Mouse (Mus musculus): Measurements from ENCODE around the gene Zfp385b.

Zfp385b gene

GRCm38 (mm10) chr2:77819539-77819938 lies at the start of gene Zfp385b:
Gene Zfp385b, minus strand, starts transcription at chr2:77819639.
- no peak for DNase-seq (ENCODE audit: low read depth)

- no peak for DNase-seq (ENCODE audit: low read depth)
Measured at GRCm38 (mm10) chr2:77863934-77864333, 44.5 kb upstream of the Zfp385b start.

- no peak for DNase-seq (ENCODE audit: low read depth)
Measured at GRCm38 (mm10) chr2:77863522-77863921, 44.1 kb upstream of the Zfp385b start.

- DNase-seq (ENCODE audit: low read depth), result no peak
Measured at GRCm38 (mm10) chr2:77841464-77841863, 22.0 kb upstream of the Zfp385b start.

- no peak for DNase-seq (ENCODE audit: low read depth)
Measured at GRCm38 (mm10) chr2:77839587-77839986, 20.1 kb upstream of the Zfp385b start.

GRCm38 (mm10) chr2:77838688-77839087 lies 19.2 kb upstream of the Zfp385b start:
- DNase-seq (ENCODE audit: low read depth), result no peak

GRCm38 (mm10) chr2:77835781-77836180 lies 16.3 kb upstream of the Zfp385b start:
- no peak for DNase-seq (ENCODE audit: low read depth)

GRCm38 (mm10) chr2:77826133-77826828 lies 6.8 kb upstream of the Zfp385b start:
- DNase-seq (ENCODE audit: low read depth), result no peak

GRCm38 (mm10) chr2:77823026-77823425 lies 3.6 kb upstream of the Zfp385b start:
- DNase-seq (ENCODE audit: low read depth), result no peak

- DNase-seq (ENCODE audit: low read depth), result no peak
Measured at GRCm38 (mm10) chr2:77817357-77817894, 2.0 kb downstream of the Zfp385b start.

- DNase-seq (ENCODE audit: low read depth), result no peak
Measured at GRCm38 (mm10) chr2:77816413-77817314, 2.8 kb downstream of the Zfp385b start.

GRCm38 (mm10) chr2:77815775-77816412 lies 3.5 kb downstream of the Zfp385b start:
- no peak for DNase-seq (ENCODE audit: low read depth)

- DNase-seq (ENCODE audit: low read depth), result no peak
Measured at GRCm38 (mm10) chr2:77814896-77815295, 4.5 kb downstream of the Zfp385b start.

GRCm38 (mm10) chr2:77813029-77813428 lies 6.4 kb downstream of the Zfp385b start:
- no peak for DNase-seq (ENCODE audit: low read depth)

GRCm38 (mm10) chr2:77810748-77811147 lies 8.7 kb downstream of the Zfp385b start:
- no peak for DNase-seq (ENCODE audit: low read depth)

- no peak for DNase-seq (ENCODE audit: low read depth)
Measured at GRCm38 (mm10) chr2:77804781-77805180, 14.7 kb downstream of the Zfp385b start.

- DNase-seq (ENCODE audit: low read depth), result no peak
Measured at GRCm38 (mm10) chr2:77802291-77802690, 17.1 kb downstream of the Zfp385b start.

- DNase-seq (ENCODE audit: low read depth), result no peak
Measured at GRCm38 (mm10) chr2:77801430-77801829, 18.0 kb downstream of the Zfp385b start.

- DNase-seq (ENCODE audit: low read depth), result no peak
Measured at GRCm38 (mm10) chr2:77801009-77801408, 18.4 kb downstream of the Zfp385b start.

GRCm38 (mm10) chr2:77797233-77797632 lies 22.2 kb downstream of the Zfp385b start:
- DNase-seq (ENCODE audit: low read depth), result no peak

GRCm38 (mm10) chr2:77795859-77796552 lies 23.4 kb downstream of the Zfp385b start:
- no peak for DNase-seq (ENCODE audit: low read depth)

- no peak for DNase-seq (ENCODE audit: low read depth)
Measured at GRCm38 (mm10) chr2:77790846-77791245, 28.6 kb downstream of the Zfp385b start.
